Comparison of ENCODE assay signal across 9 mouse cellular contexts in the genomic region with DNA sequence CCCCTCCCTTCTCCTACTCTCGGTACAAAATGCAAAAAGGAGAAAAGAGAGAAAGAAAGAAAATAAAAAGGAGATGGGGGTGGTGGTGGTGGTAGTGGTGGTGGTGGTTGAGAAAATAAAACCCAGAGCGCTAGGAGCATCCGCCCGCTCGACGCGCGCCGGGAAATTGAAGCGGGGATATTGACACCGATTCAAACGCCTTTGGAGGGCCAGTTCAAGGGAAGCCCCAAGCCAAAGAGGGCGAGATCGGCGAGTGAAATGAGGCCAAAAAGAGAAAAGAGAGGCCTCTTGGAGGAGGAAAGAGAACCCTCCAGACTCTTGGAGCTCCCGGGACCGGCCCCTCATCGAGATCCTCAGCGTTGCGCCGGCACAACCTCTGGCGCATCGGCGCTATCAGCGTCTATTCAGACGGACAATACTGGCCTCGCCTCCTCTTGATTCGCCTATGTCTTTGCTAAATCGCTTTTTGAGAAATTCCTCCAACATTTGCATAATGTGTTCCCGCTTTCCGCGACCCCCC. TPM values are rescaled to one million over a fixed set of nuclear protein-coding genes. Genes with fewer than 3 reads are reported as not detected.
DNase-seq lines count a peak whose midpoint lies in the region; TF ChIP-seq lines count a peak whose summit lies in the region.
"Had no signal": no experiment of that assay in that cellular context is flagged by ENCODE, and none has a peak within 500 bp of the region (broad histone marks: within the 10 kb centered on the region; RNA-seq: fewer than 3 reads in every experiment).

No protein-coding gene starts in this region.

- peak overlapping the region; percentile 64 for H3K4me3 ChIP-seq in heart, adult 2 months
- H3K4me3 ChIP-seq in hindbrain, embryonic 10.5 days = peak overlapping the region; percentile 57
- H3K4me3 ChIP-seq in midbrain, embryonic 10.5 days = peak overlapping the region; percentile 61
- H3K4me3 ChIP-seq: erythroblast, embryonic 14.5 days had no signal

- peak overlapping the region; percentile 68 for H3K9ac ChIP-seq in heart, adult 2 months (ENCODE audit: low read depth, low read length)

- TF ChIP-seq CTCF in heart, adult 2 months (IDR thresholded peaks at IDR 0.05) = no peak

- no peaks in the 10 kb centered on the region for H3K36me3 ChIP-seq in heart, adult 2 months (ENCODE audit: control insufficient read depth, insufficient read depth, low read length)
- no peaks in the 10 kb centered on the region for H3K36me3 ChIP-seq in hindbrain, embryonic 10.5 days
- H3K36me3 ChIP-seq in midbrain, embryonic 10.5 days = no peaks in the 10 kb centered on the region

- peaks cover 12% of the 10 kb centered on the region for H3K27me3 ChIP-seq in heart, adult 2 months (ENCODE audit: control insufficient read depth, insufficient read depth, low read length)
- peaks cover 100% of the 10 kb centered on the region for H3K27me3 ChIP-seq in hindbrain, embryonic 10.5 days (ENCODE audit: insufficient read depth, poor library complexity, severe bottlenecking)
- H3K27me3 ChIP-seq in midbrain, embryonic 10.5 days (ENCODE audit: low read depth, poor library complexity, severe bottlenecking) = peaks cover 100% of the 10 kb centered on the region

- H3K4me1 ChIP-seq in heart, adult 2 months (ENCODE audit: control insufficient read depth, insufficient read depth, low read length) = peaks cover 3% of the 10 kb centered on the region; the same call in 1 of the 2 replicates
- peaks cover 43% of the 10 kb centered on the region for H3K4me1 ChIP-seq in hindbrain, embryonic 10.5 days (replicated peaks)
- H3K4me1 ChIP-seq in midbrain, embryonic 10.5 days = peaks cover 46% of the 10 kb centered on the region

- H3K27ac ChIP-seq in heart, adult 2 months = peak overlapping the region; percentile 61
- H3K27ac ChIP-seq in hindbrain, embryonic 10.5 days = no peak overlapping the region
- no peak overlapping the region; the same call in 1 of the 2 replicates for H3K27ac ChIP-seq in midbrain, embryonic 10.5 days (replicated peaks)

- TF ChIP-seq POLR2A in heart, adult 2 months (IDR thresholded peaks at IDR 0.05; ENCODE audit: insufficient read depth, low read depth, low read length) = no peak

- intact Hi-C loops in heart, adult 2 months (cut with DNase I) = loop anchor here (5.0 kb wide), 1 partner anchor 82 kb away; no protein-coding TSS in a partner anchor

- 1% methylated on average over 32 of the region's 32 CpGs for WGBS in heart, adult 2 months
- WGBS in hindbrain, embryonic 10.5 days = under 1% methylated on average over 32 of the region's 32 CpGs
- WGBS in midbrain, embryonic 10.5 days = under 1% methylated on average over 32 of the region's 32 CpGs

- DNase-seq in heart, adult 2 months = peak in 1 of 2 experiments; percentile 48
- DNase-seq in heart, adult 11 months = no peak
- peak; percentile 42 for DNase-seq in R1 (ENCODE audit: low read depth, low spot score)
- DNase-seq in hindbrain, embryonic 10.5 days (ENCODE audit: low spot score) = peak; percentile 69
- DNase-seq in midbrain, embryonic 10.5 days (ENCODE audit: low spot score) = peak; percentile 68
- no peak for DNase-seq in urinary bladder, postnatal 36 days (ENCODE audit: low spot score in 2 of 2)
- no peak for DNase-seq in right cerebral cortex, adult 2 months (ENCODE audit: low spot score in 2 of 2)
- DNase-seq in spleen, postnatal 36 days (ENCODE audit: low spot score in 2 of 2) = no peak

- TF ChIP-seq EP300 in heart, adult 2 months (IDR thresholded peaks at IDR 0.05; ENCODE audit: insufficient read depth, low read depth, low read length) = no peak

- H3K9me3 ChIP-seq in hindbrain, embryonic 10.5 days = no peaks in the 10 kb centered on the region
- no peaks in the 10 kb centered on the region for H3K9me3 ChIP-seq in midbrain, embryonic 10.5 days (replicated peaks)

- H3K79me2 ChIP-seq in heart, adult 2 months (replicated peaks; ENCODE audit: control insufficient read depth, insufficient read depth, low read length) = no peaks in the 10 kb centered on the region

RNA-seq across cellular contexts. Expression of gene Lhx6, which starts 0.7 kb away (rescaled TPM):
- total RNA-seq in heart, adult 2 months (2021) = 1 to 10 TPM; 2.0 to 4.7 TPM
- 2.7 and 3.2 TPM in 2 replicates for polyA plus RNA-seq in heart, adult 2 months (2012; rRNA removed)
- 0.84 and 2.0 TPM in 2 replicates for polyA plus RNA-seq in hindbrain, embryonic 10.5 days (2016; fragmentation: Nextera tagmentation; extraction: Ambion mirVana)
- 1.2 and 1.6 TPM in 2 replicates for polyA plus RNA-seq in midbrain, embryonic 10.5 days (2016; fragmentation: Nextera tagmentation; extraction: Ambion mirVana)
- polyA plus RNA-seq: erythroblast, embryonic 14.5 days had no signal

RNA-seq across cellular contexts. Expression of gene Mrrf, which starts 31.7 kb away (rescaled TPM):
- 10 to 100 TPM; 36.2 to 46.8 TPM for total RNA-seq in heart, adult 2 months (2021)
- 70.1 and 71.7 TPM in 2 replicates for polyA plus RNA-seq in heart, adult 2 months (2012; rRNA removed)
- polyA plus RNA-seq in hindbrain, embryonic 10.5 days (2016; fragmentation: Nextera tagmentation; extraction: Ambion mirVana) = 24.7 and 25.9 TPM in 2 replicates
- polyA plus RNA-seq in midbrain, embryonic 10.5 days (2016; fragmentation: Nextera tagmentation; extraction: Ambion mirVana) = 25.6 and 30.1 TPM in 2 replicates

RNA-seq across cellular contexts. Expression of gene Rbm18, which starts 32.1 kb away (rescaled TPM):
- total RNA-seq in heart, adult 2 months (2021) = 10 to 100 TPM; 31.7 to 33.9 TPM
- 15.4 and 33.0 TPM in 2 replicates for polyA plus RNA-seq in heart, adult 2 months (2012; rRNA removed)
- polyA plus RNA-seq in hindbrain, embryonic 10.5 days (2016; fragmentation: Nextera tagmentation; extraction: Ambion mirVana) = 88.2 and 98.7 TPM in 2 replicates
- 80.8 and 95.4 TPM in 2 replicates for polyA plus RNA-seq in midbrain, embryonic 10.5 days (2016; fragmentation: Nextera tagmentation; extraction: Ambion mirVana)

RNA-seq across cellular contexts. Expression of gene Morn5, which starts 55.2 kb away (rescaled TPM):
- not detected for total RNA-seq in heart, adult 2 months (2021)
- 0.61 and 0.73 TPM in 2 replicates for polyA plus RNA-seq in heart, adult 2 months (2012; rRNA removed)
- 1.3 and 4.0 TPM in 2 replicates for polyA plus RNA-seq in hindbrain, embryonic 10.5 days (2016; fragmentation: Nextera tagmentation; extraction: Ambion mirVana)
- polyA plus RNA-seq in midbrain, embryonic 10.5 days (2016; fragmentation: Nextera tagmentation; extraction: Ambion mirVana) = 0.20 and 0.35 TPM in 2 replicates
- polyA plus RNA-seq: erythroblast, embryonic 14.5 days had no signal

RNA-seq across cellular contexts. Expression of gene Ndufa8, which starts 55.3 kb away (rescaled TPM):
- 100 to 1,000 TPM; 605 to 690 TPM for total RNA-seq in heart, adult 2 months (2021)
- 406 and 431 TPM in 2 replicates for polyA plus RNA-seq in heart, adult 2 months (2012; rRNA removed)
- polyA plus RNA-seq in hindbrain, embryonic 10.5 days (2016; fragmentation: Nextera tagmentation; extraction: Ambion mirVana) = 202 and 224 TPM in 2 replicates
- 193 and 202 TPM in 2 replicates for polyA plus RNA-seq in midbrain, embryonic 10.5 days (2016; fragmentation: Nextera tagmentation; extraction: Ambion mirVana)

Comparison
In these comparisons a context has a peak if more than half of its experiments do, and no peak if none do; other contexts are left out.
1. DNase-seq: peak in R1 (single experiment), hindbrain, embryonic 10.5 days (single experiment) and midbrain, embryonic 10.5 days (single experiment); none in heart, adult 11 months (single experiment), urinary bladder, postnatal 36 days (0 of 2), right cerebral cortex, adult 2 months (0 of 2) and spleen, postnatal 36 days (0 of 2).
2. Peak in every context shown above with its lines, with median percentiles within 50 percentile points of each other: H3K4me3 ChIP-seq.